In genomic region chr6:51211418-51211817, GRCm38 (mm10) we compare ENCODE assay signal across 9 mouse cellular contexts.
DNase-seq lines count a peak whose midpoint lies in the region; ATAC-seq and TF ChIP-seq lines count a peak whose summit lies in the region.
"Had no signal": no experiment of that assay in that cellular context is flagged by ENCODE, and none has a peak within 500 bp of the region (broad histone marks: within the 10 kb centered on the region; RNA-seq: fewer than 3 reads in every experiment).

No protein-coding gene starts in this region.

- no peak for ATAC-seq in limb, embryonic 14.5 days (ENCODE audit: low FRiP score, low read depth)
- ATAC-seq in embryonic facial prominence, embryonic 11.5 days (replicated peaks; ENCODE audit: insufficient number of reproducible peaks, low FRiP score, low TSS enrichment, low read depth) = no peak

- peaks cover 5% of the 10 kb centered on the region; the same call in 1 of the 2 replicates for H3K27me3 ChIP-seq in limb, embryonic 14.5 days (ENCODE audit: control insufficient read depth, insufficient read depth, low read length)
- H3K27me3 ChIP-seq in limb, embryonic 10.5 days (ENCODE audit: low read depth, poor library complexity, severe bottlenecking) = peaks cover 12% of the 10 kb centered on the region; the same call in 1 of the 2 replicates
- H3K27me3 ChIP-seq in embryonic facial prominence, embryonic 11.5 days (ENCODE audit: control insufficient read depth, insufficient read depth, low read length) = peaks cover 14% of the 10 kb centered on the region

- no peak for TF ChIP-seq POLR2A in limb, embryonic 14.5 days (IDR thresholded peaks at IDR 0.05; ENCODE audit: borderline replicate concordance, extremely low read depth, insufficient read depth, insufficient read length)

- H3K36me3 ChIP-seq in limb, embryonic 14.5 days (ENCODE audit: control insufficient read depth, insufficient read depth, low read length) = no peaks in the 10 kb centered on the region
- H3K36me3 ChIP-seq in limb, embryonic 10.5 days = no peaks in the 10 kb centered on the region
- H3K36me3 ChIP-seq in embryonic facial prominence, embryonic 11.5 days (replicated peaks; ENCODE audit: control insufficient read depth, insufficient read depth, low read depth, low read length) = no peaks in the 10 kb centered on the region

- DNase-seq in adrenal gland, adult 2 months = peak; percentile 21
- no peak for DNase-seq in adrenal gland, postnatal 25 days
- peak; percentile 23 for DNase-seq in limb, embryonic 14.5 days (ENCODE audit: low spot score)
- no peak for DNase-seq in limb, embryonic 10.5 days (ENCODE audit: low spot score)
- peak; percentile 33 for DNase-seq in embryonic facial prominence, embryonic 11.5 days (ENCODE audit: low spot score)
- DNase-seq in lung, postnatal 10 days = peak; percentile 60
- no peak for DNase-seq in layer of hippocampus, adult 11-12 months (ENCODE audit: low spot score)
- DNase-seq in T-cell, adult 2 months (ENCODE audit: low spot score) = no peak
- DNase-seq: gastrocnemius, postnatal 36 days had no signal

- H3K27ac ChIP-seq in limb, embryonic 14.5 days (replicated peaks; ENCODE audit: low read depth, low read length) = no peak overlapping the region
- H3K27ac ChIP-seq in limb, embryonic 10.5 days = no peak overlapping the region; the same call in 1 of the 2 replicates
- no peak overlapping the region for H3K27ac ChIP-seq in embryonic facial prominence, embryonic 11.5 days (replicated peaks; ENCODE audit: low read depth, low read length)

- H3K4me2 ChIP-seq in limb, embryonic 14.5 days (replicated peaks; ENCODE audit: low read depth, low read length, severe bottlenecking) = no peak overlapping the region
- H3K4me2 ChIP-seq in embryonic facial prominence, embryonic 11.5 days (ENCODE audit: low read depth, low read length) = no peak overlapping the region

- H3K9ac ChIP-seq in limb, embryonic 14.5 days (ENCODE audit: low read depth, low read length, severe bottlenecking) = no peak overlapping the region
- H3K9ac ChIP-seq in embryonic facial prominence, embryonic 11.5 days (replicated peaks; ENCODE audit: low read length) = no peak overlapping the region

- H3K4me1 ChIP-seq in limb, embryonic 14.5 days (ENCODE audit: control insufficient read depth, insufficient read depth, low read length) = peaks cover 10% of the 10 kb centered on the region
- H3K4me1 ChIP-seq in limb, embryonic 10.5 days = peaks cover 41% of the 10 kb centered on the region
- H3K4me1 ChIP-seq in embryonic facial prominence, embryonic 11.5 days (ENCODE audit: control insufficient read depth, insufficient read depth, low read length) = no peaks in the 10 kb centered on the region; the same call in 1 of the 2 replicates

- H3K4me3 ChIP-seq in limb, embryonic 14.5 days (replicated peaks; ENCODE audit: low read length) = no peak overlapping the region
- H3K4me3 ChIP-seq in limb, embryonic 10.5 days = no peak overlapping the region
- H3K4me3 ChIP-seq in embryonic facial prominence, embryonic 11.5 days (ENCODE audit: low read depth, low read length) = no peak overlapping the region

- WGBS in limb, embryonic 14.5 days = 31% methylated on average over 7 of the region's 7 CpGs
- WGBS in limb, embryonic 10.5 days = 52% methylated on average over 7 of the region's 7 CpGs
- WGBS in embryonic facial prominence, embryonic 11.5 days = 34% methylated on average over 7 of the region's 7 CpGs

- no peaks in the 10 kb centered on the region for H3K9me3 ChIP-seq in limb, embryonic 14.5 days (ENCODE audit: control insufficient read depth, low read length)
- no peaks in the 10 kb centered on the region for H3K9me3 ChIP-seq in limb, embryonic 10.5 days (replicated peaks)
- no peaks in the 10 kb centered on the region for H3K9me3 ChIP-seq in embryonic facial prominence, embryonic 11.5 days (replicated peaks; ENCODE audit: control insufficient read depth, low read length)

Comparison
In these comparisons a context has a peak if more than half of its experiments do, and no peak if none do; other contexts are left out.
1. DNase-seq: peak in adrenal gland, adult 2 months (single experiment), limb, embryonic 14.5 days (single experiment), embryonic facial prominence, embryonic 11.5 days (single experiment) and lung, postnatal 10 days (single experiment); none in adrenal gland, postnatal 25 days (single experiment), limb, embryonic 10.5 days (single experiment), layer of hippocampus, adult 11-12 months (single experiment) and T-cell, adult 2 months (single experiment).